Mouse (Mus musculus) liver (tissue): ENCODE data around the gene Atf2.
"Not testable (repeated sequence)": the region's sequence is repeated elsewhere in the genome, so short reads cannot be mapped to it uniquely, and the experiment has no call there.

Source experiments
- DNase-seq: peaks from one replicate; pipeline ENCODE4 v3.0.0-alpha.2; 2020; ENCODE audit warnings: mixed read lengths

Atf2 gene

DNA sequence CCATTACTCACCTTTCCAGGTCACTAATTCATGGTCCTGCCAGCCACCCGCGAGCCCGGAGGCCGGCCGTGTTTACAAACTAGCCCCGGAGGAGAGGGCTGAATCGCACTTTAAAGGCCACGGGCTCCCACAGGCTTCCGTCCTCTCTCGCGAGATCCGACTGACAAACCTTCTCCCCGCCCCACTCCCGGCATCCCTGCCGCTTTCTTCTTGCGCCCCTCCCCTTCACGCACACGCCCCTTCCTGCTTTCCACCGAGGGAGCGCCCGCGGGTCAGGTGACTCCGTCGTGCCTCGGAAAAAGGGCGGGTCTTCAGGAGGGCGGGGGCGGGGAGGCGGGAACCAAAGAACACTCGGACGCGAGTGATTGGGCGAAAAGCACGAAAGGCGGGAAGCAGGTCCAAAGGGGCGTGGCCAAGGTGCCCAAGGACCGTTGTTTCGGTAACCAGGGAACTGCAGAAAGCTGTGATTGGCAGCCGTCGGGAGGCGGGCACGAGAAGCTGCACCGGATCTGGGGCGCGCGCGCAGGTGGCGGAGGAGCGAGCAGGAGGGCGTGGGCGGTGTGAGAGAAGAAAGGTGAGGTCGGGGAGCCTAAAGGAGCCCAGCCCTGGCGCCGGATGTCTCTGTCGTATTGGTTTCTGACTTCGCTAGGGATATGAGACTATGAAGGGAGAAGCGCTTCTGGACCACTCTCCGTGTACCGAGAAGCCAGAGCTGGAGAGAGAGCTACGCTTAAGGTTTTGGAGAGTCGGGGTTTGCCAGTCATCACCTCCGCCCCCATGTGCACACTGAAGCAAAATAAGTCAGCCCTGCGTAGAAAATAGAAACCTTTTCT, at the start of gene Atf2:
TSS of gene Atf2 (minus strand) at position 176 of the 833 bp plus-strand sequence.
- DNase-seq: peak; percentile 100

DNA sequence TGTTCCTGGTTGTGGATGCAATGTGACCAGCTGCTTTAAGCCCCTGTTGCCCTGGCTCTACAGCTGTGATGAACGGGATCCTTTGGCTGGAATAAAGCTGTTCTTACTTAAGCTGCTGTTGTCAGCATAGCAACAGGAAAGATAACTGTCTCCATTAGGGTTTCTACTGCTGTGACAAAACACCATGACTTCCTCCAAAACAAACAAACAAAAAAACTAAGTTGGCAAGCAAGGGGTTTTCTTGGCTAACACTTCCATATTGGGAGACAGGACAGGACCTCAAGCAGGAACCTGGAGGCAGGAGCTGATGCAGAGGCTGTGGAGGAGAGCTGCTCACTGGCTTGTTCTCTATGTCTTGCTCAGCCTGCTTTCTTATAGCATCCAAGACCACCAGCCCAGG, 48.8 kb upstream of the Atf2 start:
- DNase-seq: no peak

DNA sequence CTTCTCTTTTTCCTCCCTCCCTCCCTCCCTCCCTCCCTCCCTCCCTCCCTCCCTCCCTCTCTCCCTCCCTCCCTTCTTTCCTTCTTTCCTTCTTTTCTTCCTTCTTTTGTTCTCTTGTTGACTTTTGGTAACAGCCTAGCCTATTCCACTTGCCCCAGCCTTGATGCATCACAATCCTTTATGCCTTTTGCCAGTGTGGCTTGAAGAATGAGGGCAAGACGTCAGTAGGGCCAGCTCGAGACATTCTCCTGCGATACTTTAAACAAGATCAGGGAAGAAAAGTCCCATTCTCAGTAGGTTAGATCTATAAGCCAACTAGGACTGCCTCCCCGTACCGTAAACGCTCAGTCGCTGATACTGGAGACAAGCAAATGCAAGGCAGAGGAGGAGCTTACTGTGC, 48.0 kb upstream of the Atf2 start:
- DNase-seq: no peak

DNA sequence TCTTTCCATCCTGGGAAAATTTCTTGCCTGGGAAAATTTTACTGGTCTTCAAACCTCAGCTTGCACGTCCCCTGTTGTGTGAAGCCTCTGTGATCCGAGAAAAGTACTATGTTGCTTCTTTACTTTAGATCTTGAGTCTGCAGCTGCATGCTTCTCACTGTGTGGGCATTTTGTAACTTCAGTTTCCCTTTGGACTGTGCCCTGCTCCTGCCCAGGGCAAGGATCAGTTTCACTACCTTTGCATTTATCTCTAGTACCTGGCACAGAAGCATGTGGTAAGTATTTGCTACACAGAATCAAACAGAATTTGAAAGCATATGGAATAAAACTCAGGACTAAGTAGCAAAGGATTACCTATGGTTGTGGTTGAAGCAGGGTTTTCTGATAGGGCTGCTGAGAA, 46.5 kb upstream of the Atf2 start:
- DNase-seq: no peak

DNA sequence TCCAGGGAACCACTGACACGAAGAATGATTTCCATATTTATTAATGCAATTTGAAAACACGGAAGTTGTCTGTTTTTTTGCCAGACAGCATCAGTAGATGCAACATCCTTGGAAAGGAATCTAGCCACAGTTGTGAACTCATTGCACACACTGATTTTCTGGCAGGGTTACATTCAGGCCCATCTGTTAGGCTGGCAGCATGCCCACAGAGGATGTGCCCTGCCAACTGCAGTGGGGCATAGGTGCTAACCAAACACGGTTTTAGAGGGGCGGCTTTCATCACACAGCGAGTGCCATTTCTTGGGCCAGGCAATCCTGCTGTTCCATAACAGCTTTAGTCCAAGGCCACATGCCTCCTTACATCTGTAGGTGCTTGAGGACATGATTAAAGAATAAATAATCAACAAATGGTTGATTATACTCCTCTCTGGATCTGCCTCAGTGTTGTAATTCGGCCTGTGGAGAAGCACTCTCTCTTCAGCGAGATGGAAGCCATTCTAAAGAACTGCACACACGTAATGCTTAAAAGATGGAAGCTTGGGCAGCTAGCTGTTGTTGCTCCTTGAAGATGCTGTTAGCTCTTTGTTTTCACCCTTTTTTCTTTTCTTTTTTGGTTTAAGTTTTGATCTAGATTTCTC, 40.4 kb upstream of the Atf2 start:
- no peak for DNase-seq

DNA sequence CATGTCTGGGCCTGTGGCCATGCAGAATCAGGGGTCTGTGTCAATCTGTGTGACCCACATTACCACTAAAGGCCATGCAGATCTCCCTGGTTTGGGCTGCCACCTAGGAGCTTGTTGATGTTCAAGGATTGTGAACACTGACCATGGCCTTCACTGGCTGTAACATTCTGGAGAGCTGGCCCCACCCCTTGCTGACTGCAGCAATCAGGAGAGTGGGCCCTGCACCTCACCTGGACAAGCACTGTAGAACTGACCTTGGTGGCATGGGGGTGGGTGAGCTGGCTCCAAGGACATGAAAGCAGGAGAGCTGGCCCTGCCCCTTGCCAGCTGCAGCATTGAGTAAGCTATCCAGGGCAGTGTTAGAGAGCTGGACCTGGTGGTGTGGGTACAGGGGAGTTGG, 35.3 kb upstream of the Atf2 start:
- no peak for DNase-seq

DNA sequence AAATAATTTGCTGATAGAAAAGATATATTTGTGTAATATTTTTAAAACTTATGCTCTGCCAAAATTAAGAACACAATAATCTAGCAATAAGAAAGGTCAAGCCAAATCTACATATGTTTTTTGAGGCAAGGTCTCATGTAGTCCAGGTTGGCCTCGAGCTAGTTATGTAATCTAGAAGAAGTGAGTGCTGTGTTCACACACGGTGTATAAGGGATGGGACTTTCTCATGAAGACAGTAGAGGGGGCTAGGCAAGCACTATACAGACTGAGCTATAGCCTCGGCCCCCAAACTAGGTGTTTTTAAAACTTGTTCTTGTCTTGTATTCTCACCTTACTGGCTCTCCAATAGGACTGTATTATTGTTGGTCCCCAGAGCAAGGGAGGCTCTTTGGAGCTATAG, 33.1 kb upstream of the Atf2 start:
- no peak for DNase-seq

DNA sequence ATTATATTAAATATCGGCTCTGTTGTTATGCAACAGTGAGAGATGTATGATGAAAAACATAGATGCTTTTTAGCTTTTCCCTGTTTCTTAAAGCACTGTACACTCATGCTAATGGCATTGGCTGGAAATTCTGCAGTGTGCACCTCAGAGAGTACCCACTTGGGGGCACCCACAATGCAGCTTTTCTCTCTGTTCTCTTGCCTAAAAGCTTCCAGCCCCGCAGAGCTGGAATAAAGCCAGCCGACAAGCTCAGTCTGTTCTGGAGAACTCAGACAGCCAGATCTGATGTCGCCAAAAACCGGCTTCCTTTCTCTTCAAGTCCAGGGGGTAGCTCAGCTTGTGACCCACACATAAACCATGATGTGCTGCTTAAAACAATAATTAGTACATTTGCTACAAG, 32.6 kb upstream of the Atf2 start:
- DNase-seq: peak; percentile 37

DNA sequence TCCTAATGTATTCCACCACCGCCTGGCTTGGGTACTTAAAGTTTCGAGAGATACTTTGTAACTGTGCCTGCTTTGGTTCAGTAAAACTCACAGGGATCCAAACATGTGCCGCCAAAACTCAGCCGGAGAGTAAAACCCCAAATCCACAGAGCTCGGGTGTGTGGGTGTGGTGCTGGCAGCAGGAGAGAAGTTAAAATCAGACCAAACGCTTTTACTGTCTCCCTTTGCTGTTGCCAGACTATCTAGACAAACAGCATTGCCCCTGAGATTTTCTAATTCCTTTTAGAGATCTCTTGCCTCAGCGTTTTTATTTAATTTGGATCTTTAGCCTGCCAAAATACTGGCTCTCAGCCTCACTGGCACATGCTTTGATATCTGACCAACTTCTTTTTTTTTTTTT, 27.2 kb upstream of the Atf2 start:
- DNase-seq: no peak

DNA sequence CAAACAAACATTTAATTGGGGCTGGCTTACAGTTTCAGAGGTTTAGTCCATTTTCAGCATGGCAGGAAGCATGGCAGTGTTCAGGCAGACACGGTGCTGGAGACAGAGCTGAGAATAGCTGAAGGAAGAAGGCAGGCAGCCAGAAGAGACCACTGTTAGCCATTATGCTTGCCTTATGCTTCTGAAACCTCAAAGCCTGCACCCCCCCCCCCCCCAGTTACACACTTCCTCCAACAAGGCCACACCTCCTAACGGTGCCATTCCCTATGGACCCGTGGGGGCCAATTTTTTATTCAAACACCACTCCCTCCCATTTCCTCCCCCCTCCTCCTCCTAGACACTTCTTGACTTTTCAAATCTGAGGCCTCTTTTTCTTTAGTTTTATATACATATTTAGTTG, 19.8 kb upstream of the Atf2 start:
- no peak for DNase-seq

DNA sequence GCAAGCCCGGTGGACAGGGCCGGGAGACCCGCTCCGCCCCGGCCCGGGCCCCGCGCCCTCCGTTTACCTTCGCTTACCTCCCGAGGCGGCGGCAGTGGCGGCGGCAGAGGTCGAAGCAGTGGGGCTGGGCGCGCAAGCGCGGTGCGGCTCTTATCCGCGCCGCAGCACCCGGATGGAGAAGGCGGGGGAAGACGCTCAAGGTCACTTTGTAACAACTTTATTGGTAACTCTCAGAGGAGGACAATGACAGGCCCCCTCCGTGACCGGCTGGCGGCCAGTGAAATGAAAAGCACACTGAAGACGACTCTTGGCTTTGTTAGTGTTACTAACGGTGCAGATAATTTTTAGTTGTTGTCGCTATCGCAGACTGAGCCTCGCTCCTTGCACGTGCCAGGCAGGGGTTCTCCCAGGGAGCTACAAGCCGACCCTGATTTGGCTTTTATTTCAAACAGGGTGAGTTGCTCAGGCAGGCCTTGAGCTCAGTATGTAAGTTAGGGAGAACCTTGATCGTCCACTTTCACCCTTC, 18.8 kb upstream of the Atf2 start, which contains the start of gene Atp5g3:
TSS of gene Atp5g3 (minus strand) at position 152 of the 526 bp plus-strand sequence.
- DNase-seq: peak; percentile 91

DNA sequence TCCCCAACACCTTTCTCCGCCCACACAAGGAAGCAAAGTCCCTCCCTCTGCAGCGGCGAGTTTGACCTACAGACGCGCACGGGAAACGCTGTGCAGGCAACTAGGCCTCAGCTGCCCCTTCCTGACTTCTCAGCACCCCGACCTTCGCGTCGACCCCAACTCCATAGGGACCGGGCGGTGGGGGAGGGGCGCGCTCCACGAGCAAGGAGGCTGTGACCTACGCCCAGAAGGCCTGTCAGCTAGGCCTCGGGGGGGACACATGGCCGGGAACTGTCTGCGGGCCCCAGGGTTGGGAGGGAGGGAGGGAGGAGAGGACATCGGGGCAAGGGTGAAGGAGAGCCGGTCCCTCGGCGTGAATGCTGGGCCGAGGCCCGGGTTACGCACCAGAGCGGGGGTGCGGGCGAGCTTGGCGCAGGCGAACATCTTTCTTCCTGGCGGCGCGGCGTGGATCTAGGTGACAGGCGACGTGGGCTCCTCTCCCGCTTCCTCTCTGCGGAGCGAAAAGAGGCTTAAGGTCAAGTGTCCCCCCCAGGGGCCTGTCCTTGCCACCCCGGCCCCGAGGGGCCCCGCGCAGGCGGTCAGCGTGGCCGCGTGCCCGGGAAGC, 18.2 kb upstream of the Atf2 start:
- DNase-seq: peak; percentile 71

DNA sequence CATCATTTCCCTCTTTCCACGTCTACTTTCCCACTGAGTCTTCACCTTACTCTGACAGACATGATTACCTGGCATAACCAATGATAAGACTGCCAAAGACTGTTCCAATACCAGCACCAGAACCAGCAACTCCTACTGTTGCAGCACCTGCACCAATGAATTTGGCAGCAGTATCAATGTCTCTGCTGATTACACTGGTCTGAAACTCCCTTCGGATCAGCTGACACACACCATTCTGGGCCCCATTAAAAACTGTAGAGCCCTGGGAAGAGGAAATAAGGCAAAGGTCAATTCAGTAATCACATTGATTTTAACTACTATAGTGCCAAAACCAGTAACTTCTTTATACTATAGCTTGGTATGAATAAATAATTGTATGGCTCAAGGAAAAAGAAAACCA, 16.7 kb upstream of the Atf2 start:
- DNase-seq: no peak

DNA sequence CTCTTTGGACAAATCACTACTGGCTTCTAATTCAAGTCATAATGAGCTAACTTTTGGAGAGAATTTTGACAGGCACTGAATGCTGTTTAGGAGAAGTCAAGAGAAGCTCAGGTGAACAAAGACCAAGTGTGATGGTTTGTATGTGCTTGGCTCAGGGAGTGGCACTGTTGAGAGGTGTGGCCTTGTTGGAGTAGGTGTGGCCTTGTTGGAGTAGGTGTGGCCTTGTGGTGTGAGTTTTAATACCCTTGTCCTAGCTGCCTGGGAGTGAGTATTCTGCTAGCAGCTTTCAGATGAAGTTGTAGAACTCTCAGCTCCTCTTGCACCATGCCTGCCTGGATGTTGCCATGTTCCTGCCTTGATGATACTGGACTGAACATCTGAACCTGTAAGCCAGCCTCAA, 12.2 kb upstream of the Atf2 start:
- DNase-seq: peak; percentile 39

DNA sequence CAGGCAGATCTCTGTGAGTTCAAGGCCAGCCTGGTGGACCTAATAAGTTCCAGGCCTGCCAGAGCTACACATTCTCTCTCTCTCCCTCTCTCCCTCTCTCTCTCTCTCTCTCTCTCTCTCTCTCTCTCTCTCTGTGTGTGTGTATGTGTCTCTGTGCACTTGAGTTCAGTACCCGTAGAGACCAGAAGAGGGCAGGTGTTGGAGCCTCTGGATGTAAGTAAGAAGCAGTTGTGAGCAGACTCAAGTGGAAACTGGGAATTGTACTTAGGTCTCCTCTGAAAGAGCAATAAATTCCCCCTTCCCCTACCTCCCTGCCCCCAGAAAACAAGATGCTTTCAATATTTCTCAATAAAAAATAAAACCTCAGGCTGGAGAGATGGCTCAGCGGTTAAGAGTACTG, 11.1 kb upstream of the Atf2 start:
- DNase-seq: no peak

DNA sequence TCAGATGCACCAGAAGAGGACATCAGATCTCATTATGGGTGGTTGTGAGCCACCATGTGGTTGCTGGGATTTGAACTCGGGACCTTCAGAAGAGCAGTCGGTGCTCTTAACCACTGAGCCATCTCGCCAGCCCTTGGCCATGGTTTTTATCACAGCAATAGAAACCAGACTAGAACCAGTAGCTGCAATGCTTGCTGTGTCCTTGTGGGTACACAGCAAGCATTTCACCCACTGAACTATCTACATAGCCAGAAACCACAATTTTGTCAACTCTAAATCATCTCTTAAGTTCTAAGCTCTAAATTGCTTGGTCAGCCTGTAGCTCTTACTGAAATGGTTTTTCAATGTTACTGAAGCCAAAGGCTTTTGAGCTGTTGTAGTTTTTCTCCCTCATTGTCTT, 9.9 kb upstream of the Atf2 start:
- DNase-seq: not testable (repeated sequence)

DNA sequence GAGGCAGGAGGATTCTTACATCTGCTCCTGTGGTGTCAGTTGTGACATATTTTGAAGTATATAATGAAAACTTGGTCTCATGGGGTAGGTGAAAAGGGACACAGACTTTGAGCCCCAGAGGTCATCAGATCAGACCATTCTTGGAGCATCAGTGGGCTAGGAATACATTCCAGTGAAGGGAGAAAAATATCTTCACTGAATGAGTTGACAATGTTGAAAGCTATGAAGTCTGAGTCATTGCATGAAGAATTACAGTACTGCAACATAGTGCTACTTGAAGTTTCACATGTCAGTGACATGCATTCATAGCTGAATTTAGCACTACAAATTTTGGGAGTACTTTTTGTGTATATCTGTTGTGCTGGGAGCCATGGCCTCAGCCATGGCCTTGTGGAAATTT, 8.7 kb upstream of the Atf2 start:
- no peak for DNase-seq

DNA sequence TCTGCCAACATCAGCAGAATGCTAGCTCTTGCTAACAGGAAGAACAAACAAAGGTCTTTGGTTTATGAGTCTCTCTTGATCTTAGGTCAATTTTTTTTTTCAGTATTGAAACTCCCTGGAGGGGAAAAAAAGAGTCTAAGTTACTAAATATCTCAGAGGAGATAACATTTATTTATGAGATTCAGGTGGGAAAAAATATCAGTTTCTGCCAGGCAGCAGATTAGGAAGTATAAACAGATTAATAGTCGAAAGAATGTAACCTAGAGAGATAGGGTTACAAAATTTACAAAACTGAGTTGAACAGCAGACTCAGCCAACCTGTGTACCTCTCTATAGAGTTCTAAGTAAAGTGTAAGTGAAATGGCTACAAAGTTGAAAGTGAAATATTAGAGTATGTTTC, 7.9 kb upstream of the Atf2 start:
- no peak for DNase-seq

DNA sequence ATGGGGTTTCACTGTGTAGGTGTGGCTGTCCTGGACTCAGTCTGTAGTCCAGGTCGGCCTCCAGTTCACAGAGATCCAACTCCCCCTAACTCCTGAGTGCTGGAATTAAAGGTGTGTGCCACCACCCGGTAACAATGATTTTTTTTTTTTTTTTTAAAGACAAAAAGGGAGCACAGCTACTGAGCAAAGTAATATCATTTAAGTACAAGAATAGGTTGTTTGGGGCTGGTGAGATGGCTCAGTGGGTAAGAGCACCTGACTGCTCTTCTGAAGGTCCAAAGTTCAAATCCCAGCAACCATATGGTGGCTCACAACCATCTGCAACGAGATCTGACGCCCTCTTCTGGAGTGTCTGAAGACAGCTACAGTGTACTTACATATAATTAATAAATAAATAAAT, 4.5 kb upstream of the Atf2 start:
- DNase-seq: not testable (repeated sequence)

DNA sequence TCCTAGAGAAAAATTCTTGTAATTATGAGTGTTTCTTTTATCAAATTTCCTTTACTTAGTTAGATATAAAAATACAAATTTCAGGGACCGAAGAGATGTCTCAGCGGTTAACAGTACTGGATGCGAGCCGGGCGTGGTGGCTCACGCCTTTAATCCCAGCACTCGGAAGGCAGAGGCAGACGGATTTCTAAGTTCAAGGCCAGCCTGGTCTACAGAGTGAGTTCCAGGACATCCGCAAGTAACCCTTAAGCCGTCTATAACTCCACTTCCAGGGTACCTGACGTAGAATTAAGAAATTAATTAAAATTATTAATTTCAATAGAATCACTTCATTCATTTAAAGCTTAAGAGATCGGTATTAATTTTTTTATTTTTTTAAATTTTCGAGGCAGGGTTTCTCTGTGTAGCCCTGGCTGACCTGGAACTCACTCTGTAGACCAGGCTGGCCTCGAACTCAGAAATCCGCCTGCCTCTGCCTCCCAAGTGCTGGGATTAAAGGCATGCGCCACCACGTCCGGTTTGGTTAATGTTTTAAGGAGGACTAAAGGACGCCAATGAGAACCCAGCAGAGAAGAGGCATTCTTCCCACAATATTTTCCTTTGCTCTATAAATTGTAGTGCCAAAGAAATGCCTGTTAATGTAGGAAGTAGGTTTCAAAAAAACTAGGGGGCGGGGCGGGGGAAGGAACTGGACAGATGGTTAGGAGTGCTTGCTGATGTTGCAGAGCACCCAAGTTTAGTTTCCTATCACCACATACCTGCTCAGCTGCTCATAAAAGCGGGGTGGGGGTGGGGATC, 1.2 kb upstream of the Atf2 start:
- peak; percentile 42 for DNase-seq

DNA sequence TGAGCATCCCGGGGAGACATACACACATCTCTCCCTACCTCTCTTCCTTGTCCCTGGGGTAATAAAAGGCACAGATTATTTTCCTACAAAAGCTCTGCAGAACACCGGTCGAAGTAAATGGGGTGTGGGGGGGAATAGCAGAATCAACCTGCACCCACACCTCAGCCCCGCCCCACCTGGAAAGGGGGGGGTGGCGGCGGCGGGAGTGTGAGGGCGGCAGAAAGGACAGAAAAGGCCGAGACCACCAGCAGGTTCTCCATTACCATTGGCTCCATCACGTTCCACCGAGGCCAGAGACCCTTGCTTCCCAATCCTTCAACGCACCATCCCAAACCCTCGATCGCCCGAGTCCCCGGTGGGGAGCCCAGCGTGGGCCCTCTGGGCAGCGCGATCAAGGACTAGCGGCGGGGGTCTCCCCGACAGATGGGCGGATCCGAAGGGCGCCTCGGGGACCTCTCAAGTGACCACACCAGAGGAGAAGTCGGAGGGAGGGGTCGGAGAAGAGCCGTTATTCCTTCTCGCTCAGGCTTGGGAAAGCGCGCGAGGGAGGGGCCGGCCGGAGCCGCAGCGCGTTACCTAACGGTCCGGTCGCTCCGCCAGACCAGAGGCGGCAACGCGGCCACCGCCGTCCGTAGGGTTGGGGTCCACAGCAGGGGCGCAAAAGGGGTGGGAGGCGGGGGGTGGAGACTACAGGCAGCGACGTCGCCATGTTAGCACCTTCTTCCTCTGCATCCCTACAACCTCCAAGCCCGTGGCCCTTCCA, 557 bp downstream of the Atf2 start:
- peak; percentile 63 for DNase-seq

DNA sequence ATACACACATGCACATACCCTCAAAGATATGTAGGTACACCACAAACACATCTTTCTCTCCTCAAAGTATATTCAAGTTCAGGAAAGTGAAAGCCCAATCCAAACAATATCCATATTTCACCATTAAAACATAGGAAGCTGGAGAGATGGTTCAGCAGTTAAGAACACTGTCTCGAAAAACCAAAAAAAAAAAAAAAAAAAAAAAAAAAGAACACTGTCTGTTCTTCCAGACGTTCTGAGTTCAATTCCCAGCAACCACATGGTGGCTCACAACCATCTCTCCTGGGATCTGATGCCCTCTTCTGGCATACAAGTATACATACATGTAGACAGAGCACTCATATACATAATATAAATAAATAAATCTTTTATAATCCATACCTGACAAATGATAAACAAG, 6.4 kb downstream of the Atf2 start:
- no peak for DNase-seq
